Mouse (Mus musculus) intestine, embryonic 15.5 days (tissue): ENCODE results near the gene Blmh. TPM values are rescaled to one million over a fixed set of nuclear protein-coding genes. Genes with fewer than 3 reads are reported as not detected.

ENCODE experiments used
- ATAC-seq: fragments of 200-750 bp; cut with Nextera tagmentation; 2 replicates; pipeline ENCODE4 v1.8.0; 2017; ENCODE audit warnings: moderate TSS enrichment, moderate library complexity
- H3K27ac ChIP-seq: fragments of 300-500 bp; sonication (generic); 2 replicates; pipeline ENCODE4 v1.5.1; 2015; ENCODE audit warnings: mild to moderate bottlenecking, inconsistent platforms
- H3K27me3 ChIP-seq: fragments of 300-500 bp; sonication (generic); replicated peaks from 2 replicates; pipeline ENCODE4 v1.6.1; 2015; ENCODE audit warnings: inconsistent platforms
- H3K36me3 ChIP-seq: fragments of 300-500 bp; sonication (generic); 2 replicates; pipeline ENCODE4 v1.6.1; 2015; ENCODE audit warnings: inconsistent platforms
- H3K4me1 ChIP-seq: fragments of 300-500 bp; sonication (generic); replicated peaks from 2 replicates; pipeline ENCODE4 v1.6.1; 2015; ENCODE audit warnings: inconsistent platforms
- H3K4me2 ChIP-seq: fragments of 300-500 bp; sonication (generic); replicated peaks from 2 replicates; pipeline ENCODE4 v1.6.1; 2015; ENCODE audit warnings: mild to moderate bottlenecking, inconsistent platforms
- H3K4me3 ChIP-seq: fragments of 300-500 bp; sonication (generic); replicated peaks from 2 replicates; pipeline ENCODE4 v1.5.1; 2015; ENCODE audit warnings: inconsistent platforms
- H3K9ac ChIP-seq: fragments of 300-500 bp; sonication (generic); 2 replicates; pipeline ENCODE4 v1.6.1; 2015; ENCODE audit warnings: inconsistent platforms
- H3K9me3 ChIP-seq: fragments of 300-500 bp; sonication (generic); 2 replicates; pipeline ENCODE4 v1.6.1; 2016; ENCODE audit warnings: inconsistent platforms
- WGBS: fragments of 180-500 bp; shearing (Covaris S2); methylation state at CpG from one replicate; pipeline ENCODE4 v1.1.7; 2015; 5-methylcytosine and 5-hydroxymethylcytosine counted together
- polyA plus RNA-seq: library from polyadenylated mRNA; unstranded; fragments of >200 nt; fragmentation: Nextera tagmentation; extraction: Ambion mirVana; gene quantifications from 2 replicates; pipeline ENCODE4 v1.2.1, GENCODE M21; 2015

Gene Blmh
- polyA plus RNA-seq, 1 experiment from 2014 or later, result 126 TPM

- H3K9me3 ChIP-seq, result no peaks in the 10 kb centered on the region
- H3K27ac ChIP-seq, result peak overlapping the region; percentile 78
- no peaks in the 10 kb centered on the region for H3K36me3 ChIP-seq
- peak overlapping the region; percentile 26 for H3K4me3 ChIP-seq
- peak; percentile 76 for ATAC-seq
- no peaks in the 10 kb centered on the region for H3K27me3 ChIP-seq
- peak overlapping the region; percentile 15; the same call in 1 of the 2 replicates for H3K9ac ChIP-seq
- H3K4me2 ChIP-seq, result peak overlapping the region; percentile 55
- 0 out of 2 replicates have a peak, but pooled peaks cover 8% of the 10 kb centered on the region for H3K4me1 ChIP-seq
- WGBS, result 46% methylated on average over 16 of the region's 16 CpGs
Observed at GRCm38 (mm10) chr11:77009069-77010025, 84.7 kb downstream of the Blmh start.

GRCm38 (mm10) chr11:77010762-77011475 is 86.3 kb downstream of the Blmh start:
- Histone ChIP-seq H3K27ac (peak overlapping the region; percentile 60; the same call in 1 of the 2 replicates), H3K27me3 (no peaks in the 10 kb centered on the region), H3K4me2 (peak overlapping the region; percentile 55), H3K9me3 (no peaks in the 10 kb centered on the region), H3K4me3 (no peak overlapping the region), H3K9ac (no peak overlapping the region), H3K36me3 (no peaks in the 10 kb centered on the region), H3K4me1 (0 out of 2 replicates have a peak, but pooled peaks cover 8% of the 10 kb centered on the region)
- 55% methylated on average over 10 of the region's 10 CpGs for WGBS
- peak; percentile 67 for ATAC-seq

- no peak overlapping the region for H3K9ac ChIP-seq
- H3K9me3 ChIP-seq, result no peaks in the 10 kb centered on the region
- WGBS, result 76% methylated on average over 11 of the region's 11 CpGs
- no peaks in the 10 kb centered on the region for H3K27me3 ChIP-seq
- H3K4me2 ChIP-seq, result no peak overlapping the region
- H3K4me1 ChIP-seq, result 0 out of 2 replicates have a peak, but pooled peaks cover 8% of the 10 kb centered on the region
- H3K4me3 ChIP-seq, result no peak overlapping the region
- no peak for ATAC-seq
- no peaks in the 10 kb centered on the region for H3K36me3 ChIP-seq
- H3K27ac ChIP-seq, result no peak overlapping the region
Observed at GRCm38 (mm10) chr11:77018046-77018445, 93.4 kb downstream of the Blmh start.

GRCm38 (mm10) chr11:77019539-77019938 is 94.9 kb downstream of the Blmh start:
- H3K9ac ChIP-seq, result no peak overlapping the region
- peak; percentile 76 for ATAC-seq
- no peaks in the 10 kb centered on the region for H3K36me3 ChIP-seq
- no peak overlapping the region for H3K4me3 ChIP-seq
- H3K9me3 ChIP-seq, result no peaks in the 10 kb centered on the region
- 0 out of 2 replicates have a peak, but pooled peaks cover 8% of the 10 kb centered on the region for H3K4me1 ChIP-seq
- H3K27ac ChIP-seq, result no peak overlapping the region
- H3K4me2 ChIP-seq, result no peak overlapping the region
- no peaks in the 10 kb centered on the region for H3K27me3 ChIP-seq
- WGBS, result 37% methylated on average over 8 of the region's 8 CpGs

- Histone ChIP-seq H3K4me1 (0 out of 2 replicates have a peak, but pooled peaks cover 8% of the 10 kb centered on the region), H3K27ac (no peak overlapping the region), H3K36me3 (no peaks in the 10 kb centered on the region), H3K27me3 (no peaks in the 10 kb centered on the region), H3K9ac (no peak overlapping the region), H3K4me3 (no peak overlapping the region), H3K9me3 (no peaks in the 10 kb centered on the region), H3K4me2 (no peak overlapping the region; the same call in 1 of the 2 replicates)
- 57% methylated on average over 9 of the region's 9 CpGs for WGBS
- ATAC-seq, result peak; percentile 82
Observed at GRCm38 (mm10) chr11:77021749-77022396, 97.3 kb downstream of the Blmh start.

- no peak overlapping the region for H3K27ac ChIP-seq
- H3K27me3 ChIP-seq, result no peaks in the 10 kb centered on the region
- WGBS, result 64% methylated on average over 3 of the region's 3 CpGs
- no peak overlapping the region for H3K9ac ChIP-seq
- H3K36me3 ChIP-seq, result no peaks in the 10 kb centered on the region
- H3K9me3 ChIP-seq, result no peaks in the 10 kb centered on the region
- no peak for ATAC-seq
- no peaks in the 10 kb centered on the region for H3K4me1 ChIP-seq
- no peak overlapping the region for H3K4me3 ChIP-seq
- H3K4me2 ChIP-seq, result no peak overlapping the region
Observed at GRCm38 (mm10) chr11:77026559-77026958, 102.0 kb downstream of the Blmh start.

DNA sequence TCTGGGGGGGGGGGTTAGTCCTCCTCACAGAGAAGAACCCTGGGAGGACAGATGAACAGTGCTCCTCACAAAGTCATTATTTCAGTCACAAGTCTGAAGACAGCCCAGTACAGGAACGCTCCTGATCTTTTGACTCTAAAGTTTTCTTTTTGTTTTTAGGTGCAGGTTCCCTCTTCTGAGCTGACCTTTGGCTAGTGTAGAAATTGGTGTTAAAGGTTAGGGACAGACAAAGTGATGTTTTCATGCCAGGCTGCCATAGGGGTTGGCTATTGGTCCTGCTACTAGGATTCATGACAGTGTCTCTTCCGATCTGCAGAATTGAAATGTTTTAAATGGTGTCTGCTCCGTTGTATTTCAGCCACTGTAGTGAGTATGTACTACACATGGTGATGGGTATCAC is 103.5 kb downstream of the Blmh start:
- 83% methylated on average over 3 of the region's 3 CpGs for WGBS
- no peak for ATAC-seq
- no peak overlapping the region for H3K9ac ChIP-seq
- H3K27ac ChIP-seq, result no peak overlapping the region
- H3K36me3 ChIP-seq, result no peaks in the 10 kb centered on the region
- H3K4me2 ChIP-seq, result no peak overlapping the region
- H3K27me3 ChIP-seq, result no peaks in the 10 kb centered on the region
- H3K9me3 ChIP-seq, result no peaks in the 10 kb centered on the region
- no peaks in the 10 kb centered on the region for H3K4me1 ChIP-seq
- no peak overlapping the region for H3K4me3 ChIP-seq

DNA sequence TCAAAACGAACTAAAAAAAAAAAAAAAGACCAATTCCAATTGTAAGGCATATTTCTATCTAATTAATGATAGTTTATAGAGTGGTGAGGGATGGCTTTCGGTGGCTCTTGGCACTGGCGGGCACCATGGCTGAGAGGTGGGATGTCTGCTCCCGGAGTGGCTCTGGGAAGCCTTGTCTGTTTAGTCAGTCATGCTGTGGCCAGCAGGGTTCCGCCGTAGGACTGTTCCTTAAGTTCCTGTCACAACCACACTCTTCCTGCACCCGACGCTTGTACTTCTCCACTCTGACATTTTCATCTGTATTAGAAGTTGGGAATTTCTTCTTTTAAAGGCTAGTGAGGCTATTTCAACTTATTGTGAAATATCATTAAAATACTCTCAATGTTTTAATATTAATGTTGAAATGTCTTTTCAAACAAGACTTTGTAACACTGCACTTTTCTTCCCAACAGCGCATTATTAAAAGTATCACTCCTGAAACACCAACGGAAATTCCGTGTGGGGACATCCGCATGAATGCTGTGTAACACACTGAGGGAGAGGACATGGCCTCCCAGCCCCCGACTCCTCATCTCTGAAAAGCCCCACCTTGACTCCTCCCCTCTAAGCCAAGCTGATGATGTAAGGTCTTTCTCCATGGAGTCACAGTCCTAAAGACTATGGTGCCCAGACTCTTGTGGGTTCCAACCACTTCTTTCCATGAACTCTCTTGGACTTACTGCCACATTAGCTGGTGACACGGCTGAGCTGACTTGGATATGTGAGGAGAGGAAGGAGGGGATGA is 106.7 kb downstream of the Blmh start:
- Histone ChIP-seq H3K27ac (no peak overlapping the region), H3K4me1 (no peaks in the 10 kb centered on the region), H3K4me3 (no peak overlapping the region), H3K4me2 (no peak overlapping the region), H3K36me3 (no peaks in the 10 kb centered on the region), H3K9ac (no peak overlapping the region), H3K27me3 (no peaks in the 10 kb centered on the region), H3K9me3 (no peaks in the 10 kb centered on the region)
- WGBS, result 78% methylated on average over 14 of the region's 14 CpGs
- no peak for ATAC-seq

Other genes starting within 250 kb of the Blmh start
- 0.35 and 0.64 TPM in 2 replicates for gene Trarg1, start 245.0 kb upstream of the Blmh start, polyA plus RNA-seq
- 24.9 and 28.6 TPM in 2 replicates for gene Gosr1, start 161.2 kb upstream of the Blmh start, polyA plus RNA-seq
- 10.1 and 11.3 TPM in 2 replicates for gene Cpd, start 77.8 kb upstream of the Blmh start, polyA plus RNA-seq
- gene Tmigd1, start 22.6 kb upstream of the Blmh start, polyA plus RNA-seq, result 1.6 and 2.4 TPM in 2 replicates
- gene Slc6a4, start 73.8 kb downstream of the Blmh start, polyA plus RNA-seq, result 17.4 and 18.8 TPM in 2 replicates
- 46.3 and 60.7 TPM in 2 replicates for gene Nsrp1, start 153.6 kb downstream of the Blmh start, polyA plus RNA-seq